Mouse (Mus musculus): Measurements from ENCODE around the gene Cilp. TPM values are rescaled to one million over a fixed set of nuclear protein-coding genes. Genes with fewer than 3 reads are reported as not detected.

Gene Cilp
- polyA plus RNA-seq, 1 experiment from 2014 or later: 11.0 TPM

Other genes starting within 250 kb of the Cilp start
- 80.9 and 88.3 TPM in 2 replicates for gene Hacd3, start 243.5 kb upstream of the Cilp start, polyA plus RNA-seq (2015; fragmentation: Nextera tagmentation; extraction: Ambion mirVana)
- gene Dpp8, start 232.8 kb upstream of the Cilp start, polyA plus RNA-seq (2015; fragmentation: Nextera tagmentation; extraction: Ambion mirVana): 32.9 and 38.3 TPM in 2 replicates
- 30.3 and 33.2 TPM in 2 replicates for gene Igdcc4, start 163.7 kb upstream of the Cilp start, polyA plus RNA-seq (2015; fragmentation: Nextera tagmentation; extraction: Ambion mirVana)
- gene Igdcc3, start 124.0 kb upstream of the Cilp start, polyA plus RNA-seq (2015; fragmentation: Nextera tagmentation; extraction: Ambion mirVana): 0.43 and 0.52 TPM in 2 replicates
- 6.8 and 7.4 TPM in 2 replicates for gene Parp16, start 69.8 kb upstream of the Cilp start, polyA plus RNA-seq (2015; fragmentation: Nextera tagmentation; extraction: Ambion mirVana)
- 54.2 and 55.3 TPM in 2 replicates for gene Clpx, start 29.1 kb downstream of the Cilp start, polyA plus RNA-seq (2015; fragmentation: Nextera tagmentation; extraction: Ambion mirVana)
- 7.7 and 10.1 TPM in 2 replicates for gene Pdcd7, start 80.9 kb downstream of the Cilp start, polyA plus RNA-seq (2015; fragmentation: Nextera tagmentation; extraction: Ambion mirVana)
- gene Ubap1l, start 95.9 kb downstream of the Cilp start, polyA plus RNA-seq (2015; fragmentation: Nextera tagmentation; extraction: Ambion mirVana): 0.14 and 0.16 TPM in 2 replicates
- gene Kbtbd13, start 126.5 kb downstream of the Cilp start, polyA plus RNA-seq (2015; fragmentation: Nextera tagmentation; extraction: Ambion mirVana): 1.9 TPM in 2 replicates
- 8.9 and 9.7 TPM in 2 replicates for gene Rasl12, start 133.3 kb downstream of the Cilp start, polyA plus RNA-seq (2015; fragmentation: Nextera tagmentation; extraction: Ambion mirVana)
- gene Slc51b, start 157.8 kb downstream of the Cilp start, polyA plus RNA-seq (2015; fragmentation: Nextera tagmentation; extraction: Ambion mirVana): not detected in 2 replicates
- 19.8 and 21.0 TPM in 2 replicates for gene Mtfmt, start 170.6 kb downstream of the Cilp start, polyA plus RNA-seq (2015; fragmentation: Nextera tagmentation; extraction: Ambion mirVana)
- gene Spg21, start 195.8 kb downstream of the Cilp start, polyA plus RNA-seq (2015; fragmentation: Nextera tagmentation; extraction: Ambion mirVana): 123 and 165 TPM in 2 replicates

Data from limb, embryonic 15.5 days (tissue).